Mouse (Mus musculus): ENCODE results near the gene Eif3i. TPM values are rescaled to one million over a fixed set of nuclear protein-coding genes. Genes with fewer than 3 reads are reported as not detected.
A peak's percentile ranks its signal among the peaks of the same experiment; 100 is the strongest.

Eif3i gene
- polyA plus RNA-seq, 1 experiment, result 350 TPM

DNA sequence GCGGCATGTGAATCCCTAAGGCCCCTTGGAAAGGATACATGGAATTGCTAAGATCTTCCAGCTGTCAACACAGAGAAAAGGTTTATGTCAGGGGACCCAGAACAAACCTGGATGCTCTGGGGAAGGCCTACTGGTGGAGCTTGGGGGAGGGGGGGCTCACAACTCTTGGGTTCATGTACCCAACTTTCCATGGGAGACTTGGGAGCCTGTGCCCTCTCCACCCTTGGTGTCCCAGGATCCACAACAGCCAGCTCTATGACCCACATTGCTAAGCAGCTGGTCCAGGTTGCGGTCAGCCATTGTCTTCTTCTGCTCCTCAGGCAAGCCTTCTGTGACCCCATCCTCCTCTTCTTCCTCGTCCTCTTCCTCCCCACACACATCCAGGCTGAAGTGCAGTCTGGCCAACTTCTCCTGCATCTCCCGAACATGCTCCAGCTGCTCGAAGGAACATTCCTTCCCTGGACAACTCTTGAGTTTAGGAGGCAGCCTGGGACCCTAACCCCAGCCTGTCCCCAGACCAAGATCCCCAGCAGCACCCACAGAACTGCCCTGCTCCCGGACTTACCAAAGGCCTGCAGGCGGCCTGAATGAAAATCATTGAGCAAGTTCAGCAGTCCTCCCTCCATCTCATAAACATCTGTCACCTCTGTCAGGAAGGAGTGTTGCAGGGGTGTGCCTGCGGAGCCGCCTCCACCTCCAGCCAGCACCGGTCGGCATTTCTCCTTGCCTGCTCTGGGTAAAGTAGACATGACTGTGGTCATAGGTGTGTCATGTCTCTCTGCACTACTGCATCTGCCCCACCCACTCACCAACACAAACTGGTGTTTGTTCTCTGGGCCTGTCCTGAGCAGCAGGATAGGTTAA lies 20.2 kb upstream of the Eif3i start:
- no peak for DNase-seq
- Histone ChIP-seq H3K4me1 (replicated peaks; ENCODE audit: control insufficient read depth, insufficient read depth, low read length) (peaks cover 36% of the 10 kb centered on the region), H3K4me3 (ENCODE audit: control insufficient read depth, insufficient read depth, low read length) (no peak overlapping the region), H3K27me3 (ENCODE audit: control insufficient read depth, insufficient read depth, low read length) (no peaks in the 10 kb centered on the region), H3K36me3 (ENCODE audit: control insufficient read depth, insufficient read depth, low read length) (no peaks in the 10 kb centered on the region), H3K27ac (ENCODE audit: control insufficient read depth, insufficient read depth, low read length) (no peak overlapping the region)
- WGBS, result 95% methylated on average over 11 of the region's 11 CpGs
- no peak for TF ChIP-seq POLR2A (IDR thresholded peaks at IDR 0.05; ENCODE audit: control insufficient read depth, extremely low read depth, insufficient read depth, low read length, poor library complexity)
- TF ChIP-seq CTCF (IDR thresholded peaks at IDR 0.05; ENCODE audit: borderline replicate concordance, control insufficient read depth, extremely low read depth, insufficient read depth, low read length, poor library complexity), result no peak

DNA sequence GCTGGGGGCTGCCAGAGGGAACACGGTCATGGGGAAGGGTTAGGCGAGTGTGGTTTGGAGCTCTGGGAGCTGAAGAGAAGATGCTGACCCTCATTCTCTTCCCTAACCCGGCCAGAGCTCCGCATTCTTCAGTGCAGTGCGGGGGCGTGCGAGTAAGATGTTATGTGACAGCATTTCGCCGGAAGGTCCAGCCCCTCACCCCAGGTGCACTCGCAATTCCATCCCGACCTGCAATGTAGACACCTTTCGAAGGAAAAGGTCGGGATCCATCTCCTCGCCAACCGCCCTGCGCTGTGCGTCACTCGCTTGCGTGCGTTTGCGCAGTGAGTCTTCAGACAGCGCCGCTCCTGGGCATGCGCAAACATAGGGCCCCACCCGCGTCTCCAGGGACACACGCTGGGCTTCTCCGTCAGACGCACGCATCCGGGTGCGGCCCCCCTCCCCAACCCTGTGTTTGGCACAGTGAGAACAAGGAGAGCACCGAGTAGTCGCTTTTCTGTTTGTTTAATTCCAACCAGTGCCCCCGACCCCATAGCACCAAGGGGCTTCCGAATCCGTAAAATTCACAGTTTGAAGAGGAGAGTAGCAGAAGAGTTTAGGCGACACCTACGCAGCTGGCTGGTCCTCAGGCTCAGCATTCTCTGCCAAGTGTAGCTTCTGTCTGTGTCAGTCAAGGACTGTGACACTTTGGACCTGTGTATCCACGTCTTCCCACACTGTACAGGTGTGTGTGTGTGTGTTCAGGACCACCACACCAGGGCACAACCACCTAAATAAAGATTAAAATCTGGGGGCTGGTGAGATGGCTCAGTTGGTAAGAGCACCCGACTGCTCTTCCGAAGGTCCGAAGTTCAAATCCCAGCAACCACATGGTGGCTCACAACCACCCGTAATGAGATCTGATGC lies 18.6 kb upstream of the Eif3i start, which contains the start of gene Iqcc:
Gene Iqcc (minus strand): TSS at position 314 of the 906 bp plus-strand sequence.
- H3K27me3 ChIP-seq (ENCODE audit: control insufficient read depth, insufficient read depth, low read length), result no peaks in the 10 kb centered on the region
- peaks cover 23% of the 10 kb centered on the region for H3K4me1 ChIP-seq (replicated peaks; ENCODE audit: control insufficient read depth, insufficient read depth, low read length)
- TF ChIP-seq CTCF (IDR thresholded peaks at IDR 0.05; ENCODE audit: borderline replicate concordance, control insufficient read depth, extremely low read depth, insufficient read depth, low read length, poor library complexity), result peak; percentile 30; the same call in 1 of the 2 replicates
- peak; percentile 94 for TF ChIP-seq POLR2A (IDR thresholded peaks at IDR 0.05; ENCODE audit: control insufficient read depth, extremely low read depth, insufficient read depth, low read length, poor library complexity)
- no peaks in the 10 kb centered on the region for H3K36me3 ChIP-seq (ENCODE audit: control insufficient read depth, insufficient read depth, low read length)
- H3K4me3 ChIP-seq (ENCODE audit: control insufficient read depth, insufficient read depth, low read length), result peak within 1 kb of the TSS; percentile 76
- WGBS, result 6% methylated on average over 44 of the region's 44 CpGs
- peak within 1 kb of the TSS; percentile 84 for H3K27ac ChIP-seq (ENCODE audit: control insufficient read depth, insufficient read depth, low read length)
- DNase-seq, result peak; percentile 96

DNA sequence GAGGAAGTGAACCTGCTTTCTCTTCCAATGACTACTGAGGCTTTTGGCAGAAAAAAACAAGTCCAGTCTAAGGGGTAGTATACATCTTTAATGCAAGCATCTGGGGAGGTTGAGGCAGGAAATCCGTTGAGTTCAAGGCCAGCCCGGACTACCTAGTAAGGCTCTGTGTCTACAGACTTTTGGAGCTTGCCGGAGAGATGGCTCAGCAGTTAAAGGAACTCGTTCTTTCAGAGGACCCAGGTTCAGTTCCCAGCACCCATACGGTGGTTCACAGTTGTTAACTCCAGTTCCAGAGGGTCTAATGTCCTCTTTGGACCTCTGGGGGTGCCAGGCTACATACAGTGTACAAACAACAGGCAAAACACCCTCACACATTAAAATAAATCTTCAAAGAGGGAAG lies 17.6 kb upstream of the Eif3i start:
- WGBS, result 97% methylated on average over 5 of the region's 5 CpGs
- no peaks in the 10 kb centered on the region for H3K27me3 ChIP-seq (ENCODE audit: control insufficient read depth, insufficient read depth, low read length)
- no peaks in the 10 kb centered on the region for H3K36me3 ChIP-seq (ENCODE audit: control insufficient read depth, insufficient read depth, low read length)
- peak overlapping the region; percentile 76; the same call in 1 of the 2 replicates for H3K4me3 ChIP-seq (ENCODE audit: control insufficient read depth, insufficient read depth, low read length)
- H3K4me1 ChIP-seq (replicated peaks; ENCODE audit: control insufficient read depth, insufficient read depth, low read length), result peaks cover 25% of the 10 kb centered on the region
- no peak for TF ChIP-seq POLR2A (IDR thresholded peaks at IDR 0.05; ENCODE audit: control insufficient read depth, extremely low read depth, insufficient read depth, low read length, poor library complexity)
- TF ChIP-seq CTCF (IDR thresholded peaks at IDR 0.05; ENCODE audit: borderline replicate concordance, control insufficient read depth, extremely low read depth, insufficient read depth, low read length, poor library complexity), result no peak
- no peak overlapping the region for H3K27ac ChIP-seq (ENCODE audit: control insufficient read depth, insufficient read depth, low read length)
- DNase-seq, result no peak

DNA sequence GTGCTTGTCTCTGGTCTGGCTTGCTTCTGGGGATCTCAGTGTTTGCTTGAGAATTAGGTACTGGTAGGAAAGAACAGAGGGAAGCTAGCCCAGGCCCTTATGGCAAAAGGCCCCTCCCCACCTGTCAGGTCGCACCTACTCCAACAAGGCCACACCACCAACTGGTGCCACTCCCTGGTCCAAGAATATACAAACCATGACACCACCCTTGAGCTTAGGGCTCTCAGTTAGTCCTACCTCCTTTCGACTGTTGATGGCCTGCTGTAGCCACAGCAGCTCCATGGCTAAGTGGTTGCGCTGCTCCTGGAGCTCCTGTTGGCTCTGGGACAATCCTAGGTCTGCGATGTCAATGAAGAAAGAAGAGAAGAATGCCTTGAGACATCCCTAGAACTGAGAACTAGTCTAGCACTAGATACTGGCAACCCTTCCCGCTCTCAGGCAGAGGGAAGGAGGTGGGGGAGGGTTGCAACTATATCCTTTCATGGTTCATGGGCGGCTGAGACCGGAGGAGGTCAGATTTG lies 16.7 kb upstream of the Eif3i start:
- peaks cover 20% of the 10 kb centered on the region for H3K4me1 ChIP-seq (replicated peaks; ENCODE audit: control insufficient read depth, insufficient read depth, low read length)
- 97% methylated on average over 7 of the region's 7 CpGs for WGBS
- H3K4me3 ChIP-seq (ENCODE audit: control insufficient read depth, insufficient read depth, low read length), result no peak overlapping the region
- no peak for DNase-seq
- no peaks in the 10 kb centered on the region for H3K27me3 ChIP-seq (ENCODE audit: control insufficient read depth, insufficient read depth, low read length)
- TF ChIP-seq POLR2A (IDR thresholded peaks at IDR 0.05; ENCODE audit: control insufficient read depth, extremely low read depth, insufficient read depth, low read length, poor library complexity) (no peak), CTCF (IDR thresholded peaks at IDR 0.05; ENCODE audit: borderline replicate concordance, control insufficient read depth, extremely low read depth, insufficient read depth, low read length, poor library complexity) (no peak)
- H3K27ac ChIP-seq (ENCODE audit: control insufficient read depth, insufficient read depth, low read length), result no peak overlapping the region
- H3K36me3 ChIP-seq (ENCODE audit: control insufficient read depth, insufficient read depth, low read length), result no peaks in the 10 kb centered on the region

DNA sequence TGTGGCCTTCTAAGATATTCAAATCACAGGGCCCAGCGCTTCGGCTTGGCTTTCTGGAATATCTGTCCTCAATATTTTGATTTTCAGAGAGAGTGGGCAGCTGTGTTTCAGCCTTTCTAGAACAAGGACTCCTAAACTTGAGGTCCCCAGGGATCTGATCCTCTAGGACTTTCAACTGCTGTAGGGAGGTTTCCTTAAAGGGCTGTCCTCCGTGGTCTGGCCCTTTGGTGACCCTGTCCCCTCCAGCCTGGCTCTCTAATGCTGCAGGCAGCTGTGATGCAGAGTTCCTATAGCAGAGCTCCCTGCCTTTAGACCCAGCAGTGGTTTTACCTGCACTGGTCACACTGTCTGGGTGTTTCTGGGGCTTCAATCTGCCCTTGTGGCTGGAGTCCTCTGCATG lies 16.2 kb upstream of the Eif3i start:
- Histone ChIP-seq H3K4me1 (replicated peaks; ENCODE audit: control insufficient read depth, insufficient read depth, low read length) (peaks cover 19% of the 10 kb centered on the region), H3K36me3 (ENCODE audit: control insufficient read depth, insufficient read depth, low read length) (no peaks in the 10 kb centered on the region), H3K4me3 (ENCODE audit: control insufficient read depth, insufficient read depth, low read length) (no peak overlapping the region), H3K27me3 (ENCODE audit: control insufficient read depth, insufficient read depth, low read length) (no peaks in the 10 kb centered on the region), H3K27ac (ENCODE audit: control insufficient read depth, insufficient read depth, low read length) (no peak overlapping the region)
- DNase-seq, result no peak
- TF ChIP-seq POLR2A (IDR thresholded peaks at IDR 0.05; ENCODE audit: control insufficient read depth, extremely low read depth, insufficient read depth, low read length, poor library complexity), result no peak
- no peak for TF ChIP-seq CTCF (IDR thresholded peaks at IDR 0.05; ENCODE audit: borderline replicate concordance, control insufficient read depth, extremely low read depth, insufficient read depth, low read length, poor library complexity)
- WGBS, result 96% methylated on average over 3 of the region's 3 CpGs

DNA sequence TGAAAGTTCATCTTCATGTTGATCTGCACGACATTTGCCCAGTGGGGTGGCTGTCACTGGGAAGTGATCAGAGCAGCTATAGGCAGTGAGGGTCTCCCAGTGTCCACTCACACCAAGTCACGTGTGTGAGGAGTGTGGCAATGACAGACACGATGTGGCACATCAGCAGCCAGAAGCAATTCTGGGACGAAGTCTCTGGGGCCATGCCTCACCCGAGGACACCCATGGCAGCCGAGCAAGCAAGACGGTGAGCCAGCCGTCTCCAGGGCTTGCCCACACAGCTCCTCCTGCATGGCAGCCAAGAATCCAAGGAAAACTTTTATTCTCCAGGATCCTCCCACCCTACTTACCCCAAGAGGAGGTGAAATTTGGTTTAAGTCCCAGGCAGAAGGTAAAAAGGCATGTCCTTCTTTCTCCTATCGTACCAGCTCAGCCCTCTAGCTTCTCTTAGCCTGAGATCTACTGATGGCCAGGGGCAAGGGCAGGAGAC lies 15.4 kb upstream of the Eif3i start:
- DNase-seq, result no peak
- Histone ChIP-seq H3K36me3 (ENCODE audit: control insufficient read depth, insufficient read depth, low read length) (no peaks in the 10 kb centered on the region), H3K4me1 (replicated peaks; ENCODE audit: control insufficient read depth, insufficient read depth, low read length) (peaks cover 27% of the 10 kb centered on the region), H3K27ac (ENCODE audit: control insufficient read depth, insufficient read depth, low read length) (no peak overlapping the region), H3K4me3 (ENCODE audit: control insufficient read depth, insufficient read depth, low read length) (no peak overlapping the region), H3K27me3 (ENCODE audit: control insufficient read depth, insufficient read depth, low read length) (no peaks in the 10 kb centered on the region)
- no peak for TF ChIP-seq CTCF (IDR thresholded peaks at IDR 0.05; ENCODE audit: borderline replicate concordance, control insufficient read depth, extremely low read depth, insufficient read depth, low read length, poor library complexity)
- no peak for TF ChIP-seq POLR2A (IDR thresholded peaks at IDR 0.05; ENCODE audit: control insufficient read depth, extremely low read depth, insufficient read depth, low read length, poor library complexity)
- 94% methylated on average over 9 of the region's 9 CpGs for WGBS

Data from thymus, adult 2 months (tissue).